Mouse (Mus musculus) hindbrain, postnatal 0 days (tissue): ENCODE data around the gene Slc25a51. TPM values are rescaled to one million over a fixed set of nuclear protein-coding genes. Genes with fewer than 3 reads are reported as not detected.
"Not testable (repeated sequence)": the region's sequence is repeated elsewhere in the genome, so short reads cannot be mapped to it uniquely, and the experiment has no call there.

Experiments used
- ATAC-seq: fragments of 200-750 bp; cut with Nextera tagmentation; 2 replicates; pipeline ENCODE4 v1.8.0; 2017; ENCODE audit warnings: mild to moderate bottlenecking, moderate TSS enrichment, moderate library complexity
- DNase-seq: peaks from one replicate; pipeline ENCODE4 v3.0.0-alpha.2; 2015; ENCODE audit warnings: low spot score
- H3K27ac ChIP-seq: fragments of 300-500 bp; sonication (generic); 2 replicates; pipeline ENCODE4 v1.5.1; 2014; ENCODE audit warnings: mild to moderate bottlenecking
- H3K27me3 ChIP-seq: fragments of 300-500 bp; sonication (generic); 2 replicates; pipeline ENCODE4 v1.6.1; 2014; ENCODE audit warnings: low read length, mixed read lengths; ENCODE audit not compliant: insufficient read depth
- H3K36me3 ChIP-seq: fragments of 300-500 bp; sonication (generic); 2 replicates; pipeline ENCODE4 v1.6.1; 2014; ENCODE audit warnings: low read length, mixed read lengths; ENCODE audit not compliant: insufficient read depth
- H3K4me1 ChIP-seq: fragments of 300-500 bp; sonication (generic); 2 replicates; pipeline ENCODE4 v1.6.1; 2014; ENCODE audit warnings: antibody characterized with exemption, low read length, mixed read lengths; ENCODE audit not compliant: insufficient read depth
- H3K4me2 ChIP-seq: fragments of 300-500 bp; sonication (generic); 2 replicates; pipeline ENCODE4 v1.6.1; 2014; ENCODE audit warnings: low read depth, mild to moderate bottlenecking, low read length, moderate library complexity, mixed read lengths
- H3K4me3 ChIP-seq: fragments of 300-500 bp; sonication (generic); 2 replicates; pipeline ENCODE4 v1.5.1; 2014; ENCODE audit warnings: low read length
- H3K9ac ChIP-seq: fragments of 300-500 bp; sonication (generic); replicated peaks from 2 replicates; pipeline ENCODE4 v1.6.1; 2014; ENCODE audit warnings: mild to moderate bottlenecking, low read length, moderate library complexity, mixed read lengths
- H3K9me3 ChIP-seq: fragments of 300-500 bp; sonication (generic); 2 replicates; pipeline ENCODE4 v1.6.1; 2016; ENCODE audit warnings: low read length, mixed read lengths
- CTCF ChIP-seq: IDR thresholded peaks from 2 replicates; pipeline ENCODE4 v1.5.1; 2016; ENCODE audit warnings: antibody characterized with exemption, control low read depth, low read depth
- WGBS: fragments of 180-500 bp; shearing (Covaris S2); extraction: QIAGEN DNeasy Blood & Tissue Kit; methylation state at CpG from one replicate; pipeline ENCODE4 v1.1.7; 2014; 5-methylcytosine and 5-hydroxymethylcytosine counted together
- polyA plus RNA-seq: library from polyadenylated mRNA; unstranded; fragments of >200 nt; fragmentation: Nextera tagmentation; extraction: Ambion mirVana; gene quantifications from 2 replicates; pipeline ENCODE4 v1.2.1, GENCODE M21; 2015
- total RNA-seq: library from RNA; depleted of rRNA; stranded (reverse); fragments of >200 nt; gene quantifications from 2 replicates; pipeline ENCODE4 v1.2.3, GENCODE M21; 2014

The Slc25a51 gene
- total and polyA plus RNA-seq, 2 experiments from 2014 or later: 64.3 to 142 TPM

- 79% methylated on average over 7 of the region's 7 CpGs for WGBS
- H3K9me3 ChIP-seq: no peaks in the 10 kb centered on the region
- H3K4me3 ChIP-seq: no peak overlapping the region
- H3K27ac ChIP-seq: no peak overlapping the region
- H3K4me2 ChIP-seq: no peak overlapping the region
- peaks cover 31% of the 10 kb centered on the region for H3K36me3 ChIP-seq
- no peak for DNase-seq
- H3K9ac ChIP-seq: no peak overlapping the region
- H3K27me3 ChIP-seq: no peaks in the 10 kb centered on the region
- ATAC-seq: no peak
- no peak for TF ChIP-seq CTCF
- peaks cover 10% of the 10 kb centered on the region; the same call in 1 of the 2 replicates for H3K4me1 ChIP-seq
These were observed 5.6 kb downstream of the Slc25a51 start for GRCm38 (mm10) chr4:45402878-45403498.

- Histone ChIP-seq H3K27me3 (no peaks in the 10 kb centered on the region), H3K4me3 (no peak overlapping the region), H3K9ac (no peak overlapping the region), H3K27ac (no peak overlapping the region), H3K4me1 (peaks cover 10% of the 10 kb centered on the region; the same call in 1 of the 2 replicates), H3K4me2 (no peak overlapping the region), H3K36me3 (peaks cover 33% of the 10 kb centered on the region), H3K9me3 (no peaks in the 10 kb centered on the region)
- TF ChIP-seq CTCF: no peak
- no peak for ATAC-seq
- DNase-seq: no peak
- WGBS: 91% methylated on average over 4 of the region's 4 CpGs
These were observed 6.3 kb downstream of the Slc25a51 start for GRCm38 (mm10) chr4:45402281-45402680.

- H3K27me3 ChIP-seq: no peaks in the 10 kb centered on the region
- no peaks in the 10 kb centered on the region for H3K4me1 ChIP-seq
- H3K9ac ChIP-seq: no peak overlapping the region
- no peak overlapping the region for H3K27ac ChIP-seq
- no peak for ATAC-seq
- TF ChIP-seq CTCF: no peak
- H3K9me3 ChIP-seq: no peaks in the 10 kb centered on the region
- DNase-seq: no peak
- peaks cover 33% of the 10 kb centered on the region for H3K36me3 ChIP-seq
- WGBS: 96% methylated on average over 45 of the region's 45 CpGs
- H3K4me2 ChIP-seq: no peak overlapping the region
- no peak overlapping the region for H3K4me3 ChIP-seq
These were observed 8.9 kb downstream of the Slc25a51 start for GRCm38 (mm10) chr4:45399421-45400210.

- H3K4me3 ChIP-seq, H3K4me2 ChIP-seq, H3K4me1 ChIP-seq, H3K9me3 ChIP-seq, ATAC-seq, H3K27me3 ChIP-seq, DNase-seq, H3K9ac ChIP-seq, H3K27ac ChIP-seq: not testable (repeated sequence)
- 81% methylated on average over 5 of the region's 5 CpGs for WGBS
- H3K36me3 ChIP-seq: peaks cover 27% of the 10 kb centered on the region
These were observed 10.3 kb downstream of the Slc25a51 start for GRCm38 (mm10) chr4:45398315-45398714.

GRCm38 (mm10) chr4:45396211-45396610, 12.4 kb downstream of the Slc25a51 start:
- ATAC-seq: not testable (repeated sequence)

GRCm38 (mm10) chr4:45393658-45394057, 14.9 kb downstream of the Slc25a51 start:
- no peak for ATAC-seq

More at GRCm38 (mm10) chr4:45396211-45396610, 12.4 kb downstream of the Slc25a51 start:
- H3K4me3 ChIP-seq, H3K27me3 ChIP-seq, DNase-seq, H3K4me2 ChIP-seq, H3K9ac ChIP-seq, H3K9me3 ChIP-seq, H3K4me1 ChIP-seq, H3K27ac ChIP-seq: not testable (repeated sequence)
- 92% methylated on average over 5 of the region's 6 CpGs for WGBS
- peaks cover 17% of the 10 kb centered on the region for H3K36me3 ChIP-seq

GRCm38 (mm10) chr4:45392994-45393393, 15.6 kb downstream of the Slc25a51 start:
- ATAC-seq (no peak), DNase-seq (no peak)
- no peak for TF ChIP-seq CTCF
- Histone ChIP-seq H3K36me3 (peaks cover 2% of the 10 kb centered on the region; the same call in 1 of the 2 replicates), H3K27me3 (no peaks in the 10 kb centered on the region), H3K27ac (no peak overlapping the region), H3K4me1 (no peaks in the 10 kb centered on the region), H3K9ac (no peak overlapping the region), H3K9me3 (no peaks in the 10 kb centered on the region), H3K4me3 (no peak overlapping the region), H3K4me2 (no peak overlapping the region)
- WGBS: 80% methylated on average over 8 of the region's 8 CpGs

More at GRCm38 (mm10) chr4:45393658-45394057, 14.9 kb downstream of the Slc25a51 start:
- no peak for TF ChIP-seq CTCF
- H3K27ac ChIP-seq: no peak overlapping the region
- H3K4me2 ChIP-seq: no peak overlapping the region
- DNase-seq: no peak
- no peaks in the 10 kb centered on the region for H3K9me3 ChIP-seq
- no peak overlapping the region for H3K9ac ChIP-seq
- no peaks in the 10 kb centered on the region for H3K4me1 ChIP-seq
- no peak overlapping the region for H3K4me3 ChIP-seq
- peaks cover 5% of the 10 kb centered on the region; the same call in 1 of the 2 replicates for H3K36me3 ChIP-seq
- no peaks in the 10 kb centered on the region for H3K27me3 ChIP-seq
- WGBS: 82% methylated on average over 5 of the region's 5 CpGs
